Mouse (Mus musculus): ENCODE measurements around the gene Lrrc8a. TPM values are rescaled to one million over a fixed set of nuclear protein-coding genes. Genes with fewer than 3 reads are reported as not detected.

Gene Lrrc8a
- total RNA-seq, 2 experiments from 2014 or later: 19.6 to 37.9 TPM

DNA sequence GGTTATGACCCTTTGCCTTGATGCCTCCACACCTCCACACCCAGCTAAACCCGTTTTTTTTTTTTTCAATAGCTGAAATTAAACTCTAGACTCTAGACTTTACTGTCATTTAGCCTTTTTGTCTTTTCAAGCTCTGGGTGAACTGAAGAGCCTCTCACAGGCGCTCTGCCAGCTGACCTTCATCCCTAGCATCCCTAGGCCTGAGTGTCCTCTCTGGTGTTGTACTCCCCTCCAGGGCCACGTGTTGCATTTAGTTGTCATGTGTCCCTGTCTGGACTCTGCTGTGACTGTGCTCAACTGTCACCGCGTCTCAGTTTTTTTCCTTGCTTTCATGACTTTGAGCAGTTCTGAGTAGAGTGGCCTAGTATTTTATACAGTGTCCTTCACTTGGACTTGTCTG is 62.5 kb downstream of the Lrrc8a start:
- TF ChIP-seq CTCF (IDR thresholded peaks at IDR 0.05): no peak
- no peak for DNase-seq
- Histone ChIP-seq H3K4me3 (no peak overlapping the region), H3K27ac (no peak overlapping the region)
- intact Hi-C loops (cut with DNase I): no loop called here

DNA sequence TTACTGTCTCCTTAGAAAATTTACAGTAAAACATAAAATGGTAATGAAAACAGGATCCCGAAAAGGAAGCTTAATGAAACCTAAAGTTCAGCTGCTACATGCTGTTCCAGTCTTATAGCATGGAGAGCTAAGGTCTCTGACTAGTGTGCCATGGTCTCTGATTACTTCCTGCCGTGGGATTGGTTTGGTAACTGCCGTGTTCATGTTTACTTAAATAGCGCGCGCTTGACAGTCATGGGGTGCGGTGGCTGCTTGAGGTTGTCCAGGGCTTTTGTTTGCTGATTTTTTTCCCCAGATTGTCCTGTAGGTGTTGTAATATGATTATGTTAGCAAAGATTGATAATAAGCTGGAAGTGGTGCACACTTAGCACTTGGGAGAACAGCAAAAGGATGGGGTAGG is 68.6 kb downstream of the Lrrc8a start:
- no peak overlapping the region for H3K27ac ChIP-seq
- intact Hi-C loops (cut with DNase I): no loop called here
- H3K4me3 ChIP-seq: no peak overlapping the region
- no peak for DNase-seq
- no peak for TF ChIP-seq CTCF (IDR thresholded peaks at IDR 0.05)

DNA sequence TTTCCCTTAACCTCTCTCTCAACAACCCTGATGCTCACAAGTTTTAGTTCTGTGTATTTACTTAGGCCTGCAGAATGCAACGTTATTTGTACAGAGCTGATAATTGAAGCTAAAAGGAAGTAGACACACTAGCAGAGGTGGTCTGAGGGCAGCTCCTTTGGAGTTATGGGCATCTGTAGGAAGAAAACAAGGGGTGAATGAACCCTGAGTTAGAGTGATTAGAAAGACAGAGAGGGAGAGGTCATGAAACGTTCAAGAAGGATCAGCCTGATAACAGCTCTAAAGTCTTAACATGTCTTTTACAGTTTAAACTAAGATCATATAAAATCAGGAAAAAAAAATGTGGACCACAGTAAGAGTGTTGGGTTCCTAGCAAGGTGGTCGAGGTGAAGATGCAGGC is 71.8 kb downstream of the Lrrc8a start:
- no peak overlapping the region for H3K4me3 ChIP-seq
- intact Hi-C loops (cut with DNase I): no loop called here
- no peak overlapping the region for H3K27ac ChIP-seq
- DNase-seq: no peak
- TF ChIP-seq CTCF (IDR thresholded peaks at IDR 0.05): no peak

DNA sequence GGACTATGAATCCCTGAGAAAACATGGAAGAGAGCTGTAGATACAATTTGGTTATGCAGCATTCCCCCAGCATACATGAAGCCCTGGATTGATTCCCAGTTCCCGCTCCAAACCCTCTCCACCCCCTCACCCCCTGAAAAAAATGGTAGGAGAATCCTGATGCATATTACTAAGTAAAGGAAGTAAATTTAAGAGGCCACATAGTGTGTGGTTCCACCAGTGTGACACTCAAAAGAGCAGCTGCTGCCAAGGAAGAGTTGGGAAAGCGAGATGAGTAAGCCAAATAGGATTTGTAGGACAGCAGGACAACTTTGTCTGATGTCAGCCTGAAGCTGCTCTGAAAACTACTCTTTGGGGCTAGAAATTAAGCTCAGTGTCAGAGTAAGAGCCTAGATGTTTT is 74.0 kb downstream of the Lrrc8a start:
- Histone ChIP-seq H3K4me3 (no peak overlapping the region), H3K27ac (no peak overlapping the region)
- intact Hi-C loops (cut with DNase I): no loop called here
- DNase-seq: no peak
- TF ChIP-seq CTCF (IDR thresholded peaks at IDR 0.05): no peak

Other genes starting within 250 kb of the Lrrc8a start
- gene Wdr34, start 188.8 kb upstream of the Lrrc8a start, total RNA-seq (2021): 1 to 10 TPM; 4.4 to 5.0 TPM
- 100 to 1,000 TPM in 1 of 2 experiments, 10 to 100 TPM in 1; 93.8 to 110 TPM for gene Set, start 180.3 kb upstream of the Lrrc8a start, total RNA-seq (2021)
- 1 to 10 TPM; 3.6 to 4.1 TPM for gene Pkn3, start 160.0 kb upstream of the Lrrc8a start, total RNA-seq (2021)
- gene Zdhhc12, start 144.1 kb upstream of the Lrrc8a start, total RNA-seq (2021): 1 to 10 TPM; 2.0 to 3.5 TPM
- 10 to 100 TPM; 23.1 to 25.2 TPM for gene Zer1, start 113.1 kb upstream of the Lrrc8a start, total RNA-seq (2021)
- gene Tbc1d13, start 104.0 kb upstream of the Lrrc8a start, total RNA-seq (2021): 10 to 100 TPM; 12.9 to 17.5 TPM
- gene Endog, start 66.2 kb upstream of the Lrrc8a start, total RNA-seq (2021): 10 to 100 TPM; 50.8 to 67.6 TPM
- gene Spout1, start 59.3 kb upstream of the Lrrc8a start, total RNA-seq (2021): 1 to 10 TPM; 4.2 to 4.5 TPM
- 10 to 100 TPM; 23.4 to 30.3 TPM for gene Kyat1, start 31.9 kb upstream of the Lrrc8a start, total RNA-seq (2021)
- 1 to 10 TPM; 1.1 to 1.4 TPM for gene Gm28035, start 2.9 kb downstream of the Lrrc8a start, total RNA-seq (2021)
- gene Phyhd1, start 28.5 kb downstream of the Lrrc8a start, total RNA-seq (2021): 10 to 100 TPM; 27.8 to 34.5 TPM
- gene Gm28038, start 43.3 kb downstream of the Lrrc8a start, total RNA-seq (2021): 1 to 10 TPM in 1 of 2 experiments, not detected in 1; 1.8 TPM
- 10 to 100 TPM; 20.2 to 21.0 TPM for gene Dolk, start 48.6 kb downstream of the Lrrc8a start, total RNA-seq (2021)
- 1 to 10 TPM; 8.4 to 9.9 TPM for gene Nup188, start 48.7 kb downstream of the Lrrc8a start, total RNA-seq (2021)
- 10 to 100 TPM; 12.7 to 18.8 TPM for gene Sh3glb2, start 121.6 kb downstream of the Lrrc8a start, total RNA-seq (2021)
- 10 to 100 TPM; 15.5 to 39.0 TPM for gene Miga2, start 126.5 kb downstream of the Lrrc8a start, total RNA-seq (2021)
- gene Dolpp1, start 154.5 kb downstream of the Lrrc8a start, total RNA-seq (2021): 1 to 10 TPM; 5.3 to 6.1 TPM
- 100 to 1,000 TPM; 362 to 422 TPM for gene Crat, start 178.1 kb downstream of the Lrrc8a start, total RNA-seq (2021)
- 10 to 100 TPM; 48.9 to 86.1 TPM for gene Ptpa, start 178.3 kb downstream of the Lrrc8a start, total RNA-seq (2021)
- gene Ier5l, start 236.5 kb downstream of the Lrrc8a start, total RNA-seq (2021): 1 to 10 TPM in 1 of 2 experiments, under 1 TPM in 1; 0.97 to 1.1 TPM

All from gastrocnemius, adult 2 months (tissue).